Mouse (Mus musculus): Measurements from ENCODE around the gene Zwilch. TPM values are rescaled to one million over a fixed set of nuclear protein-coding genes. Genes with fewer than 3 reads are reported as not detected.
"Not testable (repeated sequence)": the region's sequence is repeated elsewhere in the genome, so short reads cannot be mapped to it uniquely, and the experiment has no call there.

Gene Zwilch
- polyA plus RNA-seq, 1 experiment: 0.91 TPM

GRCm38 (mm10) chr9:64184166-64184840 lies 11.4 kb upstream of the Zwilch start:
- Histone ChIP-seq H3K4me3 (replicated peaks; ENCODE audit: extremely low read depth, low read depth, low read length) (no peak overlapping the region), H3K4me1 (ENCODE audit: control insufficient read depth, insufficient read depth, low read length) (peaks cover 5% of the 10 kb centered on the region)
- DNase-seq: no peak

GRCm38 (mm10) chr9:64183295-64183694 lies 10.4 kb upstream of the Zwilch start:
- not testable (repeated sequence) for DNase-seq; H3K4me3 ChIP-seq (replicated peaks; ENCODE audit: extremely low read depth, low read depth, low read length); H3K4me1 ChIP-seq (ENCODE audit: control insufficient read depth, insufficient read depth, low read length)
- WGBS: 97% methylated on average over 5 of the region's 5 CpGs

More at GRCm38 (mm10) chr9:64184166-64184840, 11.4 kb upstream of the Zwilch start:
- TF ChIP-seq CTCF (IDR thresholded peaks at IDR 0.05; ENCODE audit: insufficient read depth, low read length) (no peak), POLR2A (IDR thresholded peaks at IDR 0.05; ENCODE audit: borderline replicate concordance, extremely low read depth, low read depth, low read length) (no peak)
- WGBS: 92% methylated on average over 5 of the region's 5 CpGs

GRCm38 (mm10) chr9:64178974-64179646 lies 6.2 kb upstream of the Zwilch start, which contains the start of gene Snapc5:
Snapc5 (plus strand) TSS chr9:64179274.
- peak; percentile 90 for DNase-seq
- peaks cover 9% of the 10 kb centered on the region for H3K4me1 ChIP-seq (ENCODE audit: control insufficient read depth, insufficient read depth, low read length)
- under 1% methylated on average over 35 of the region's 35 CpGs for WGBS
- TF ChIP-seq POLR2A (IDR thresholded peaks at IDR 0.05; ENCODE audit: borderline replicate concordance, extremely low read depth, low read depth, low read length) (peak; percentile 93; the same call in 1 of the 2 replicates), CTCF (IDR thresholded peaks at IDR 0.05; ENCODE audit: insufficient read depth, low read length) (peak; percentile 21; the same call in 1 of the 2 replicates)
- H3K4me3 ChIP-seq (replicated peaks; ENCODE audit: extremely low read depth, low read depth, low read length): peak within 1 kb of the TSS; percentile 92

GRCm38 (mm10) chr9:64178610-64178973 lies 5.7 kb upstream of the Zwilch start:
- H3K4me1 ChIP-seq (ENCODE audit: control insufficient read depth, insufficient read depth, low read length): peaks cover 11% of the 10 kb centered on the region
- DNase-seq: no peak
- 43% methylated on average over 3 of the region's 3 CpGs for WGBS
- H3K4me3 ChIP-seq (replicated peaks; ENCODE audit: extremely low read depth, low read depth, low read length): peak overlapping the region; percentile 92
- TF ChIP-seq POLR2A (IDR thresholded peaks at IDR 0.05; ENCODE audit: borderline replicate concordance, extremely low read depth, low read depth, low read length) (no peak), CTCF (IDR thresholded peaks at IDR 0.05; ENCODE audit: insufficient read depth, low read length) (0 out of 2 replicates have a peak, but pooled peaks have one; percentile 6)

- 80% methylated on average over 11 of the region's 11 CpGs for WGBS
- TF ChIP-seq POLR2A (IDR thresholded peaks at IDR 0.05; ENCODE audit: borderline replicate concordance, extremely low read depth, low read depth, low read length) (no peak), CTCF (IDR thresholded peaks at IDR 0.05; ENCODE audit: insufficient read depth, low read length) (no peak)
- DNase-seq: no peak
- Histone ChIP-seq H3K4me3 (replicated peaks; ENCODE audit: extremely low read depth, low read depth, low read length) (no peak overlapping the region), H3K4me1 (ENCODE audit: control insufficient read depth, insufficient read depth, low read length) (peaks cover 11% of the 10 kb centered on the region)
Measured at GRCm38 (mm10) chr9:64175378-64175777, 2.5 kb upstream of the Zwilch start.

GRCm38 (mm10) chr9:64174766-64175165 lies 1.9 kb upstream of the Zwilch start:
- DNase-seq: no peak
- Histone ChIP-seq H3K4me3 (replicated peaks; ENCODE audit: extremely low read depth, low read depth, low read length) (no peak overlapping the region), H3K4me1 (ENCODE audit: control insufficient read depth, insufficient read depth, low read length) (peaks cover 7% of the 10 kb centered on the region)
- 46% methylated on average over 8 of the region's 8 CpGs for WGBS
- TF ChIP-seq POLR2A (IDR thresholded peaks at IDR 0.05; ENCODE audit: borderline replicate concordance, extremely low read depth, low read depth, low read length): no peak

- DNase-seq: no peak
- TF ChIP-seq CTCF (IDR thresholded peaks at IDR 0.05; ENCODE audit: insufficient read depth, low read length) (no peak), POLR2A (IDR thresholded peaks at IDR 0.05; ENCODE audit: borderline replicate concordance, extremely low read depth, low read depth, low read length) (no peak)
- no peak overlapping the region for H3K4me3 ChIP-seq (replicated peaks; ENCODE audit: extremely low read depth, low read depth, low read length)
Measured at GRCm38 (mm10) chr9:64174341-64174740, 1.4 kb upstream of the Zwilch start.

GRCm38 (mm10) chr9:64173666-64174220 lies 839 bp upstream of the Zwilch start:
- peak overlapping the region; percentile 84 for H3K4me3 ChIP-seq (replicated peaks; ENCODE audit: extremely low read depth, low read depth, low read length)
- H3K4me1 ChIP-seq (ENCODE audit: control insufficient read depth, insufficient read depth, low read length): peaks cover 6% of the 10 kb centered on the region
- TF ChIP-seq POLR2A (IDR thresholded peaks at IDR 0.05; ENCODE audit: borderline replicate concordance, extremely low read depth, low read depth, low read length) (no peak), CTCF (IDR thresholded peaks at IDR 0.05; ENCODE audit: insufficient read depth, low read length) (no peak)
- WGBS: under 1% methylated on average over 16 of the region's 16 CpGs
- no peak for DNase-seq

More at GRCm38 (mm10) chr9:64174341-64174740, 1.4 kb upstream of the Zwilch start:
- H3K4me1 ChIP-seq (ENCODE audit: control insufficient read depth, insufficient read depth, low read length): peaks cover 6% of the 10 kb centered on the region

GRCm38 (mm10) chr9:64172145-64172815 lies 624 bp downstream of the Zwilch start:
- H3K4me1 ChIP-seq (ENCODE audit: control insufficient read depth, insufficient read depth, low read length): peaks cover 4% of the 10 kb centered on the region
- TF ChIP-seq CTCF (IDR thresholded peaks at IDR 0.05; ENCODE audit: insufficient read depth, low read length) (no peak), POLR2A (IDR thresholded peaks at IDR 0.05; ENCODE audit: borderline replicate concordance, extremely low read depth, low read depth, low read length) (no peak)
- H3K4me3 ChIP-seq (replicated peaks; ENCODE audit: extremely low read depth, low read depth, low read length): peak overlapping the region; percentile 84
- no peak for DNase-seq
- 3% methylated on average over 18 of the region's 18 CpGs for whole genome bisulfite sequencing

- 87% methylated on average over 3 of the region's 3 CpGs for WGBS
- not testable (repeated sequence) for DNase-seq; H3K4me1 ChIP-seq (ENCODE audit: control insufficient read depth, insufficient read depth, low read length); H3K4me3 ChIP-seq (replicated peaks; ENCODE audit: extremely low read depth, low read depth, low read length)
Measured at GRCm38 (mm10) chr9:64169967-64170366, 2.9 kb downstream of the Zwilch start.

Data from lung, adult 2 months (tissue).